Mouse (Mus musculus) liver, embryonic 14.5 days (tissue): ENCODE measurements around the gene Dnajc30. TPM values are rescaled to one million over a fixed set of nuclear protein-coding genes. Genes with fewer than 3 reads are reported as not detected.
"Not testable (repeated sequence)": the region's sequence is repeated elsewhere in the genome, so short reads cannot be mapped to it uniquely, and the experiment has no call there.

Source experiments
- ATAC-seq: fragments of 200-750 bp; cut with Nextera tagmentation; 2 replicates; pipeline ENCODE4 v1.8.0; 2017; ENCODE audit warnings: moderate number of reproducible peaks, mild to moderate bottlenecking, moderate library complexity; ENCODE audit not compliant: insufficient read depth
- DNase-seq, 3 experiments: peaks; one replicate each; pipeline ENCODE4 v3.0.0-alpha.2; 2012 to 2013; ENCODE audit warnings: low read depth in 3 of 3, low spot score in 3 of 3
- H3K27ac ChIP-seq: fragments of 300-500 bp; sonication (generic); 2 replicates; pipeline ENCODE4 v1.5.1; 2014; ENCODE audit warnings: moderate library complexity, mild to moderate bottlenecking, control low read depth, inconsistent platforms
- H3K27me3 ChIP-seq: fragments of 300-500 bp; sonication (generic); 2 replicates; pipeline ENCODE4 v1.6.1; 2014; ENCODE audit warnings: mild to moderate bottlenecking, low read length, moderate library complexity; ENCODE audit not compliant: control insufficient read depth, insufficient read depth
- H3K36me3 ChIP-seq: fragments of 300-500 bp; sonication (generic); replicated peaks from 2 replicates; pipeline ENCODE4 v1.6.1; 2014; ENCODE audit warnings: low read depth; ENCODE audit not compliant: control insufficient read depth, insufficient read depth
- H3K4me1 ChIP-seq, 2 experiments: fragments of 200-500 bp in 1 of 2; fragments of 300-500 bp in 1 of 2; sonication (generic) in 1 of 2; replicated peaks; 2 replicates each; pipeline ENCODE4 v1.6.1; 2012 to 2014; ENCODE audit warnings: antibody characterized with exemption in 1 of 2, inconsistent platforms in 1 of 2, low read length in 1 of 2; ENCODE audit not compliant: control insufficient read depth in 2 of 2, insufficient read depth in 2 of 2
- H3K4me2 ChIP-seq: fragments of 300-500 bp; sonication (generic); 2 replicates; pipeline ENCODE4 v1.6.1; 2014; ENCODE audit warnings: low read depth, mild to moderate bottlenecking, control low read depth, moderate library complexity
- H3K4me3 ChIP-seq, 2 experiments: fragments of 200-500 bp in 1 of 2; fragments of 300-500 bp in 1 of 2; sonication (generic) in 1 of 2; 2 replicates each; pipeline ENCODE4 v1.5.1; 2012 to 2014; ENCODE audit warnings: low read depth in 2 of 2, low read length in 2 of 2, mild to moderate bottlenecking in 2 of 2, control low read depth in 1 of 2, inconsistent platforms in 1 of 2, moderate library complexity in 1 of 2; ENCODE audit not compliant: insufficient read depth in 1 of 2
- H3K9ac ChIP-seq: fragments of 300-500 bp; sonication (generic); replicated peaks from 2 replicates; pipeline ENCODE4 v1.6.1; 2014; ENCODE audit warnings: mild to moderate bottlenecking, control low read depth, moderate library complexity
- H3K9me3 ChIP-seq: fragments of 300-500 bp; sonication (generic); 2 replicates; pipeline ENCODE4 v1.6.1; 2016; ENCODE audit warnings: low read length, mixed read lengths; ENCODE audit not compliant: control insufficient read depth
- CTCF ChIP-seq: IDR thresholded peaks from 2 replicates; pipeline ENCODE4 v1.5.1; 2016; ENCODE audit warnings: antibody characterized with exemption, low read depth, control low read depth
- EP300 ChIP-seq: IDR thresholded peaks from 2 replicates; pipeline ENCODE4 v1.6.1; 2016; ENCODE audit warnings: antibody characterized with exemption, low read depth
- WGBS: fragments of 180-500 bp; shearing (Covaris S2); extraction: QIAGEN DNeasy Blood & Tissue Kit; methylation state at CpG from one replicate; pipeline ENCODE4 v1.1.7; 2014; ENCODE audit not compliant: insufficient replicate concordance; 5-methylcytosine and 5-hydroxymethylcytosine counted together
- polyA plus RNA-seq, 2 experiments: library from polyadenylated mRNA; depleted of rRNA in 1 of 2; stranded (reverse) in 1 of 2; unstranded in 1 of 2; fragments of >200 nt; fragmentation: Nextera tagmentation in 1 of 2; extraction: Ambion mirVana in 1 of 2; gene quantifications; 2 replicates each; pipeline versions ENCODE4 v1.2.1 to v1.2.3; 2012 to 2014

The Dnajc30 gene
- polyA plus RNA-seq, 2 experiments = 9.5 to 14.2 TPM

GRCm38 (mm10) chr5:135053356-135053755 is 10.6 kb upstream of the Dnajc30 start:
- Histone ChIP-seq H3K4me1 (no peaks in the 10 kb centered on the region), H3K4me3 (no peak overlapping the region), H3K27me3 (no peaks in the 10 kb centered on the region), H3K4me2 (no peak overlapping the region), H3K9ac (no peak overlapping the region), H3K27ac (no peak overlapping the region), H3K36me3 (peaks cover 11% of the 10 kb centered on the region), H3K9me3 (no peaks in the 10 kb centered on the region)
- 81% methylated on average over 12 of the region's 12 CpGs for WGBS
- ATAC-seq (no peak), DNase-seq (no peak)
- TF ChIP-seq CTCF (no peak), EP300 (no peak)

DNA sequence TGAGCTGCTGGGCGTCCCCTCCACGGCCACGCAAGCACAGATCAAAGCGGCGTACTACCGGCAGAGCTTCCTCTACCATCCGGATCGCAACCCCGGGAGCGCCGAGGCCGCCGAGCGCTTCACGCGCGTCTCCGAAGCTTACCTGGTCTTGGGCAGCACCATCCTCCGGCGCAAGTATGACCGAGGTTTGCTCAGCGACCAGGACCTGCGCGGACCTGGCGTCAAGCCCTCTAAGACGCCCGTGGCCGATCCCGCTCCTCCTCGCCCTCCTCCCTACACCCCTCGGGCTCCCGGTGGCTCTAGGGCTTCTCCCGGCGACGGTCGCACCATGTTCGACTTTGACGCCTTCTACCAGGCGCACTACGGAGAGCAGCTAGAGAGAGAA is 372 bp downstream of the Dnajc30 start:
- Histone ChIP-seq H3K4me2 (peak overlapping the region; percentile 93), H3K27ac (peak overlapping the region; percentile 7), H3K36me3 (peaks cover 4% of the 10 kb centered on the region), H3K4me3 (peak overlapping the region; percentile 80 to 95), H3K9ac (peak overlapping the region; percentile 89), H3K27me3 (no peaks in the 10 kb centered on the region), H3K4me1 (peaks cover 9 to 11% of the 10 kb centered on the region in 2 experiments), H3K9me3 (no peaks in the 10 kb centered on the region)
- ATAC-seq (peak; percentile 66), DNase-seq (no peak)
- TF ChIP-seq CTCF (no peak), EP300 (no peak)
- 0% methylated on average over 40 of the region's 40 CpGs for WGBS

GRCm38 (mm10) chr5:135064909-135065446 is 976 bp downstream of the Dnajc30 start, which contains the start of gene Bud23:
Gene Bud23 (minus strand): TSS chr5:135064959.
- Histone ChIP-seq H3K4me2 (peak within 1 kb of the TSS; percentile 93), H3K27ac (peak within 1 kb of the TSS; percentile 7), H3K9ac (peak within 1 kb of the TSS; percentile 89), H3K4me1 (peaks cover 9 to 11% of the 10 kb centered on the region in 2 experiments), H3K4me3 (peak within 1 kb of the TSS; percentile 92 to 95)
- WGBS = 57% methylated on average over 8 of the region's 9 CpGs
- ATAC-seq, H3K36me3 ChIP-seq, H3K9me3 ChIP-seq, H3K27me3 ChIP-seq, DNase-seq: not testable (repeated sequence)

DNA sequence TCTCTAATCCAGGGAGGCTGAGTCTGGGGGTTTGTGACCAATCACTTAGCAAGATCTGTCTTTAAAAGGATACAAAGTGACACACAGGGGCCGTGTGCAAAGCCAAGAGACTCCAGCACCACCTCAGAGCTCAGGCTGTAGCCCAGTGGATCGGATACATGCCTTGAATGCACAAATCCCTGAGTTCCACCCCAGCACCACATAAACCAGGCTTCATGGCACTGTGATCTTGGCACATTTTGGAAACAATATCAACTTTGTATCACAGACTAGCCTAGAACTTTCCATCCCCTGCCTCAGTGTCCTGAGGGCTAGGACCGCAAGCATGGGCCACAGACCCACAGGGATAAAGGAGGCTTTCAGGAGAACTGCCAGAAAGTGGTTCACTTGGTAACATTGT is 2.0 kb downstream of the Dnajc30 start:
- no peak for TF ChIP-seq CTCF
- no peak for TF ChIP-seq EP300
- DNase-seq = no peak
- Histone ChIP-seq H3K4me3 (no peak overlapping the region), H3K4me2 (0 out of 2 replicates have a peak overlapping the region, but pooled peaks have one; percentile 93), H3K9me3 (no peaks in the 10 kb centered on the region), H3K27me3 (no peaks in the 10 kb centered on the region), H3K36me3 (no peaks in the 10 kb centered on the region; the same call in 1 of the 2 replicates), H3K4me1 (peaks cover 16 to 20% of the 10 kb centered on the region in 2 experiments), H3K27ac (no peak overlapping the region), H3K9ac (no peak overlapping the region)
- ATAC-seq = no peak
- WGBS = 75% methylated on average over 3 of the region's 3 CpGs

DNA sequence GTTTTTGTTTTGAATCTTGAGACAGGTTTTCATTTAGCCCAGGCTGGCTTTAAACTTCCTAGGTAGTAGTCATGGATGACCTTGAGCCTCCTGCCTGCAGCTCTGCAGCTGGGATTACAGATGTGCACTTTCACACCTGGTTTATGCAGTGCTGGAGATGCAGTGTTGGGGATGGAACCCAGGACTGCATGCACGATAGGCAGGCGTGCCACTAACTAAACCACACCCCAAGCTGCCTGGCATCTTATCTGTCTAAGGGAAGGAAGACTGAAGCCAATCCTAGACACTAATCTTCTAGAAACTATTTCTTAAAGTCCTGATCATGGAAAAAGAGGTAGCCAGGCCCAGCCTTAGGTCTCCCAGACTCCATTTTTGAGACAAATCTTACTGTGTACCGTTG is 6.4 kb downstream of the Dnajc30 start:
- no peaks in the 10 kb centered on the region for H3K27me3 ChIP-seq
- H3K27ac ChIP-seq = no peak overlapping the region
- DNase-seq (peak in 1 of 3 experiments; percentile 18), ATAC-seq (peak; percentile 49; the same call in 1 of the 2 replicates)
- H3K4me2 ChIP-seq = no peak overlapping the region
- H3K9me3 ChIP-seq = no peaks in the 10 kb centered on the region
- H3K9ac ChIP-seq = no peak overlapping the region
- H3K36me3 ChIP-seq = no peaks in the 10 kb centered on the region
- no peak overlapping the region for H3K4me3 ChIP-seq
- 38% methylated on average over 3 of the region's 3 CpGs for WGBS
- H3K4me1 ChIP-seq = peaks cover 7 to 14% of the 10 kb centered on the region in 2 experiments
- TF ChIP-seq CTCF (no peak), EP300 (no peak)
